Mouse (Mus musculus): ENCODE measurements at regions not wholly inside any gene's neighbourhood (a gene's known extent, or its start where the extent isn't known, plus 50 kb on each side); places are given as distances from the start of the nearest gene placed in this dataset.

GRCm38 (mm10) chr10:117542351-117542750 is 86.9 kb upstream of the Cpm start:
- no peak for ATAC-seq (ENCODE audit: low TSS enrichment)

- peak; percentile 47 for ATAC-seq (ENCODE audit: low TSS enrichment)
Measured at GRCm38 (mm10) chr10:117541487-117541886, 87.8 kb upstream of the Cpm start.

- ATAC-seq (ENCODE audit: low TSS enrichment) = no peak
Measured at GRCm38 (mm10) chr10:117540747-117541398, 88.4 kb upstream of the Cpm start.

DNA sequence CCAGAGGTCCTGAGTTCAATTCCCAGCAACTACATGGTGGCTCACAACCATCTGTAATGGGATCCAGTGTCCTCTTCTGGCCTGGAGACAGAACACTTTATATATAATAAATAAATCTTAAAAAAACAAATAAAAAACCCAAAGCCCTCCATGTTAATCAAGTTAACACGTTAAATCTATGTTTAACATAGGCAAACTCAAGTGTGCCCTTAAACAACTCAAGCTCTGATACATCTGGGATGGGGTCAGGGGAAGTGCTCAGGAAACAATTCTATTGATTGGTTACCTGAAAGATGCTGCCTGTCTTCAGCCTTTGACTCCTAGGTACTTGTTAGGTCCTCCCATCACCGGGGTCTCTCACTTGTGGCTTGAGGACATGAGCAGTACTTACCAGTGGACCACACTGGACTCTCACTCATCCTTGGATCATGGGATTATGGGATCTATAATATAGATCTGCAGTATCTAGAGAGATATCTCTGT is 89.1 kb upstream of the Cpm start:
- ATAC-seq (ENCODE audit: low TSS enrichment) = no peak

DNA sequence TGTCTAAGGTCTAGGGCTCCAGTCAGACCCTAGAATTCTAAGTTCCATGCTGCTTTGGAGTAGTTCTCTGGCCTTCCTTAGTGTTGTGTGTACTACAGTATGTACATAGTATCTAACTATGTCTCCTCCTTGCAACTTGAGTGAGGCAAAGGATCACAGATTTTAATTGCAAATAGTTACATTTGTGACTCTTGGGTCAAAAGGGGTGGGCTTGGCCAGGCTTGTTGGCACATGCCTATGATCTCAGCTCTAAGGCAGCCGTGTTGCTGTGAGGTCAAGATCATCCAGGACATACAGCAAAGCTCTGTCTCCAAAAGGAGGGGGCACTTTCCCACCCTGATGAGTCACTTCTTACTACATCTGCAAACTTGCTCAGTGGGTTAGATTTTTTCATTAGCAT is 89.8 kb upstream of the Cpm start:
- no peak for ATAC-seq (ENCODE audit: low TSS enrichment)

DNA sequence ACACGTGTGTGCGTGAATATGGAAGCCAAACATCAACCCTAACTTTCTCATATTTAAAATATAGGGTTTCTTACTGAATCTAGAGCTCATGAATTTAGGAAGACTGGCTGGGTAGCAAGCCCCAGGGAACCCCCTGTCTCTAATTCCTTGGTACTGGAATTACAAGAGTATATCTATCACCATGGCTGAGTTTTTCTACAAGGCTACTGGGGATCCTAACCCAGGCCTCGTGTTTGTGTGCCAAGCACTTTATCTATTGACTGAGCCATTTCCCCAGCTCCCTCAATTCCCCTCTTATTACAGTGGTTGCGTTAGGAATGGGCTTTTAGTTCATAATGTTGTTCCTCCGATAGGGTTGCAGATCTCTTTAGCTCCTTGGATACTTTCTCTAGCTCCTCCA is 90.6 kb upstream of the Cpm start:
- no peak for ATAC-seq (ENCODE audit: low TSS enrichment)

- no peak for ATAC-seq (ENCODE audit: low TSS enrichment)
Measured at GRCm38 (mm10) chr10:117536769-117537599, 92.3 kb upstream of the Cpm start.

- no peak for ATAC-seq (ENCODE audit: low TSS enrichment)
Measured at GRCm38 (mm10) chr10:117535843-117536242, 93.5 kb upstream of the Cpm start.

DNA sequence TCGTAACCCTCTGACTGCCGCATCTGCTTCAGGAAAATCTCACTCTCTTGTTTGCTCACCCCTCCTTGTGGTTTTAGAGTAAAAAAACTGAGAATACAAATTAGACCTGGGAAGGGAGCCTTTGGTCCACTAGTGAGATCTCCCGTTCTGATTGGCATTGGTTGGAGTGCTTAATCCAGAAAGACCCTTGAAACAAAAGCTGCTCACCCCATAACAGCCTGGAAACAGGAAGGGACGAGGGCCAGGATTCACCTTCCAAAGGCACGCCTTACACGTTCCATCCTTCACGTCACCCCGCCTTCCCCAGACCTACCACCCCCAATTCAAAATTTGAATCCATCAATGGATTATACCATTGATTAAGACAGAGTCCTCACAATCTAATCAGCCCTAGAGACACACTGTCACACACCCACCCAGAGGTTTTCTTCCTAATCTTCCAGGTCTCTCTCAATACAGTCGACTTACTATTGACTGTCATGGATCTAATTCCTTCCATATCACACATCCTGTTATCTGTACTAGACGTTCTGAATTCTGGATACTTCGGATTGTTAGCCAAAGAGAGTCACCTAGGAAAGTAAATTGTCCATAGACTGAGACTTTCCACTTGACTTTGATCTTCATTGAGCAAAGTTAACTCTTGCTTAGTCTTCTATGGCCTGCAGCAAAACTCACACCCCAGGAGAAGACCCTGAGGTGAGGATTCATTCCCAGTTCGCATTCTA is 94.1 kb upstream of the Cpm start:
- no peak for ATAC-seq (ENCODE audit: low TSS enrichment)

- ATAC-seq (ENCODE audit: low TSS enrichment) = no peak
Measured at GRCm38 (mm10) chr10:117534478-117534877, 94.8 kb upstream of the Cpm start.

DNA sequence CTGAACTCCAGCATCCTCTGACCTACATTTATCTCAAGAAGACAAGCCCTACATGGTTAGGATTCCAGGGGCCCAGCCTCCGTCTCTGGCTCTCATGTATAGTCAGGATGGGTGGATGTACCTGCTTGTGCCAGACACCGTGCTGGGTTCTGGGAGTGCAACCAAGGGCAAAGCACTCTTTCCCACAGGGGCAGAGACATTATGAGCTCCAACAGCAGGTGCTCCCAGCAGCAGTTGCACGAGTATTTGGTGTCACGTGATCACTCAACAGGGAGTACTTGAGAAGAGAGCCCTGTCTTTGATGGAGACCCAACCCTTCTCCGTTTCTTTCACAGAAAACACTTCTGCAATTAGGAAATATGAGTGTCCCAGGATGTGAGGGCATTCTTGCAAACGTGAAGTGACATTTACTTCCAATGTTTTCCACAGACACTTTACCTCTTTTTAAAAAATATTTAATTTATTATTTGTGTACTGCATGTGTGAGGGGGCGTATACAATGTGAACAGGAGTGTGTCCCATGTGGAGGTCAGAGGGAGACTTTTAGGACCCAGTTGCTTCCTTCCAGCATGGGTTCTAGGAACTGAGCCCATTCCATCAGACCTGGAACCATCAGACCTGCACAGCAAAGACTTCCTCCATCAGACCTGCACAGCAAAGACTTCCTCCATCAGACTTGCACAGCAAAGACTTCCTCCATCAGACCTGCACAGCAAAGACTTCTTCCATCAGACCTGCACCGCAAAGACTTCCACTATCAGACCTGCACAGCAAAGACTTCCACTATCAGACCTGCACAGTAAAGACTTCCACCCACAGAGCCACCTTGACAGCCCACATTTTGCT is 95.5 kb upstream of the Cpm start:
- ATAC-seq (ENCODE audit: low TSS enrichment) = no peak

GRCm38 (mm10) chr10:117532750-117533540 is 96.4 kb upstream of the Cpm start:
- no peak for ATAC-seq (ENCODE audit: low TSS enrichment)

- ATAC-seq (ENCODE audit: low TSS enrichment) = no peak
Measured at GRCm38 (mm10) chr10:117531798-117532747, 97.2 kb upstream of the Cpm start.

DNA sequence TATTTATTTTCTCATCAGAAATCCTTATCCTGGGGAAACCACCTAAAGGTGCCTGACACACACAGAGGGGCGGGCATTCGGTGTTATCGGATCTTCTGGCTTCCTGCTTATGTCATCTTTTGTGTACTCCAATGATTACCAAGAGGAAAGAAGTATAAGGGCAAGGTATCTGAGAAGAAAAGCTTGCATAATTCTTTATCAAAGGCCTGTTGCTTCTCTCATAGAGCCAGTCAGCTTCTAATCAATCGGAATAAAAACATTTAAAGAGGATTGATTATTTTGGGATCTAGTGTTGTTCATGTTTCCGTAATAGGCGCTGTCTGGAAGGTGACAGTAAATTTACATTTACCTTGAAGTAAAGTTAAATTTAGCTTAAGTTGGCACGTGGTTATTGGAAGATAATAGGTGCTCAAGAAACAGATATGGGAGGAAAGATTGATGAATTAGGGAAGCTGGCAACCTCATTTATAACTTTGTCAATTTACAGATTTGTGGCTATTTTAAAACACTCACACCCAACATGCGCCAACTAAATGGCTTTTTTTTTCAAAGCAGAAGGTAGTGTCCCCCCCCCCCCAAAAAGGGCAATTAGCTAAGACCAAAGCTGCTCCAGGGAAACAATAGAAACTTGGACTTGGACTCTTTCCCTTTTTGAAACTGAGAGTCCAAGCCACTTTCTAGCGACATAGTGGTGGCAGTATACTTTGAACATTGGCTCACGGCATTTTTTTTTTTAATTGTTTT is 98.3 kb upstream of the Cpm start:
- no peak for ATAC-seq (ENCODE audit: low TSS enrichment)

DNA sequence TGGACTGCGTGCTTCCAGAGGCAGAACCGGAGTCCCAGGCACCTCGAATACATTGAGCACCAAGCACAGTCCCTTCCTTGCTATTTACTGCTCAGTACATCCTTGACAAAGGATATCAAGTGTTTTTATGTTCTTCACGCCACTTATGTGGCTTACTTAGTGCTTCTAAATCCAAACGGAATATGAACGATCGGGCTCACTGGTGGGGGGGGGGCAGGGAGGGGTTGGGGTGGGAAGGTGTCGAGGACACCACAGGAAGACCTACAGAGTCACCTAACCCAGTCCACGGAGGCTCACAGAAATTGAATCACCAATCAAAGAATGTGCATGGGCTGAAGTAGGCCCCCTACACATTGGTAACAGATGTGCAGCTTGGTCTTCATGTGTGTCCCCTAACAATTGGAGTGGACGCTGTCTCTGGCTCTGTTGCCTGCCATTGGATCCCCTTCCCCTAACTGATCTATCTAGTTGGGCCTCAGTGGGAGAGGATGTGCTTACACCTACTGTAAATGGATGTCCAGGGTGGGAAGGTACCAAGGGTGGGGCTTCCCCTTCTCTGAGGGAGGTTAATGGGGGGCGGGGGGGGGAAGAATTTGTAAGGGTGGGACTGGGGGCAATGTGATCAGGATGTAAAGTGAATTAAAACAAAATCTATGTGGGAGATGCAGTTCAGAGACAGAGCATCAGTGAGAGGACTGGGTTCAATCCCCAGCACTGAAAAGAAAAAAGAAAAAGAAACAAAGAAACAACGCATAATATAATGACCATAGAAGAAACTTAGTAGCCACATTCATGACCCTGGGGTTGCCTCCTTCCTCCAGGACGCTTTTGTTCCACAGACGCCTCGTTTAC is 99.1 kb upstream of the Cpm start:
- ATAC-seq (ENCODE audit: low TSS enrichment) = no peak

- ATAC-seq (ENCODE audit: low TSS enrichment) = no peak
Measured at GRCm38 (mm10) chr10:117529269-117530006, 99.9 kb upstream of the Cpm start.

GRCm38 (mm10) chr10:117528575-117529268 is 100.6 kb upstream of the Cpm start:
- ATAC-seq (ENCODE audit: low TSS enrichment) = no peak
